Mouse (Mus musculus) lung, adult 18-20 months (tissue): ENCODE measurements around the gene Cmah.
A peak's percentile ranks its signal among the peaks of the same experiment; 100 is the strongest.

Experiments
- DNase-seq, 2 experiments: peaks; one replicate each; pipeline ENCODE4 v3.0.0; 2022; ENCODE audit warnings: mixed read lengths in 2 of 2

The Cmah gene

GRCm38 (mm10) chr13:24484811-24485210 is 157.6 kb downstream of the Cmah start:
- DNase-seq, result no peak

DNA sequence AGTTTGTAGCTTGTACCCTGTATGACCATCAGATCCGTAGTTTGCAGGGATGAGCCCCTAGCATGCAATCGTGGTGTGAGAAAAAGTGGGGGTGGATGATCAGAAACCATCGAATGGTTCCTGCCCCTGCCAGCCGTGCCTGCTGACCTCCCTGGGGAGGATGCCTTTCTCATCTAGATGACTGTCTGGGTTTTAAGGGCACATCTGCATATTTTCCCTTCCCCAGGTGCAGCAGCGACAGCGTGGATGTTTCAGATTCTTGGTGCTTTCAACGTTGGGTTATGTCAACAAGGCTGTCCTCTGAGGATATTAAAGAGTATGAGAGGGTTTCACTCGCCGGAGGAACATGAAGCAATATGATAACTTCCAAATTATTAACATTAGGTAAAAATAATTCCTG is 158.8 kb downstream of the Cmah start:
- DNase-seq, result no peak

GRCm38 (mm10) chr13:24486403-24486802 is 159.2 kb downstream of the Cmah start:
- no peak for DNase-seq

DNA sequence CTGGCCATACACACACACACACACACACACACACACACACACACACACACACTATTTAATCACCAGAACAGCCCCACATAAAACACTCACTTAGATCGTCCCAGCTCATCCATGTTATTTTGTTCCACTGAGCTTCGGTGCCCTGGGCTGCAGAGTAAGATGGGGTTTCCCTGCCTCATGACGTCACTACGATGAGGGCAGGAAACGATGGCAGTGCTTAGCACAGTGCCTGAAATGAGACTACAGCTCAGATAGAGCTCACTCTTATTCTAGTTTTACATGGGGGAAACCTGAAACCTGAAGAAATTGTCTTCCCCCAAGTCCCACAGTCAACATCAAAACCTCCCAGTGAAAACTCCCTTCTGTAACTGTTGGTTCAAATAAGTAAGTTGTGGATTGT is 159.9 kb downstream of the Cmah start:
- no peak for DNase-seq

DNA sequence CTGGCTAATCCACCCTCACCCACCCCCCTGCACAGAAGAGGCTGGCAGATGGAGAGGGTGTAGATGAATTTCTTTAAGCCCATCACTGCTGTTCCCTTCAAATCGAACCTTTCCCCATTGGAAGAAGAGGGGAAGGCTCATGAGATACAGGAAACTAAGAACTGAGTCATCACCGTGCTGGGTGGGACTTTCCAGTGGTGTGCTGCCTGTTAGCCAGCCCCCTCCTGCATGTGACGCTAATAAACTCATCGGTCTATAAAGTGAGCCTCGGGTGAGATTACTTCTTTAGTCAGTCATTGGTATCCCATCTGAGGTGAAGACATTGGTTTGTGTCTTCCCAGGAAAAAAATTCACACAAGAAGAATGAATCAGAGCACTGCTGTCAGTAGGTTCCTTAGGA is 160.3 kb downstream of the Cmah start:
- no peak for DNase-seq

- no peak for DNase-seq
These were observed 161.4 kb downstream of the Cmah start for GRCm38 (mm10) chr13:24488526-24489070.

DNA sequence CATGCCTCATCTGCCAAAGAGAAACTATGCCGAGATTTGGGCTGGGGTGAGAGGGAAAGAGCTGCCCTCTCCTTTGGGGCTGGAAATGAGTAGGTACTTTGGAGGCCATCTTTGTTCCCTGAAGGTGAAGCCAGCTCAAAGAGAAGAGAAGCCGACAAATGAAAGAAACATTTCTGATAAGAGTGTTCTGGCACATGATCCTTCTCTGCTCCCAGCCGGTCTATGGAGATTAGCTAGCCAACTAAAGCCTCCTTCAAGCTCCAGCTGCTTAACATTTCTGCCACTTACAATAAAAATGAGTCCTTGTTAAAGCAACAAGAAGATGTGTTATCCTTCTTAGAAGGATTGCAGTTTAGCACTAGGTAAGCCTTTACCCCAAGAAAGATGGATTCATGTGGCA is 162.3 kb downstream of the Cmah start:
- DNase-seq, result no peak

DNA sequence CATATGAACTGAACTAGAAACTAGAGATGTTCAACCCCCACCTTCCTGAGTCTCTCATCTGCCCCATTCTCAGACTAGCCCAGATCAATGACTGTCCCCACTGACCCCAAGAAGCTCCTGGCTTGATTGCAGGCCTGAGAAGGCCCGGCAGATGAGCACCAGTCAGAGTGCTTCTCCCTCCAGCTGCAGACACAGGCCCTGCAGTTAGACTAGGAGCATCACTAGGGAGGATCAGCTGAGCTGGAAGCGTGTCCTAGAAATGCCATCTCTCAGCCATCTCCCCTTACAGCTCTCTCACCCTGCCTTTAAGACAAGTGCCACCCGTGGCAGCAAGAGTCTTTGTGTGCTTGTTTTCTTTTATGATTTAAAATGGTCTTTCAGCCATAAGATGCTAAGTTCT is 162.8 kb downstream of the Cmah start:
- no peak for DNase-seq

GRCm38 (mm10) chr13:24491101-24491500 is 163.9 kb downstream of the Cmah start:
- no peak for DNase-seq

GRCm38 (mm10) chr13:24493784-24494183 is 166.6 kb downstream of the Cmah start:
- DNase-seq, result no peak

DNA sequence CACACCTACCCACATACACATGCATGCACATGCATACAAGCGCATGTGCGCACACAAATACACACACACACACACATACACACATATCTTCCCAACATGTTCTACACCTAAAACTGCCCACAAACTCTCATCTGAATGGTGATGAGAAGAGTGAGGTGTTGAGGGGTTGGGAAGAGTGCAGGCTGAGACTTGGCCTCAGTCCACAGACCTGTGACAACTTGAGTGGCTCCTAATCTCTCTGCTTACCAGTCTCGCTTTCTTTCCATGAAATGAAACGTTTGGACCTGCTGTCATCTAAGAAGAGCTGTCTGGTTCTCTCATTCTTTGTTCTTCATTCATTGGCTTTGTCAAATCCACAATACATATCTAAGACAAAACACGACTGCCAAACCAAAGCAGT is 169.1 kb downstream of the Cmah start:
- DNase-seq, result no peak

- no peak for DNase-seq
These were observed 169.8 kb downstream of the Cmah start for GRCm38 (mm10) chr13:24497001-24497400.

- DNase-seq, result no peak
These were observed 171.1 kb downstream of the Cmah start for GRCm38 (mm10) chr13:24498342-24498741.

- peak in 1 of 2 experiments; percentile 6 for DNase-seq
These were observed 172.3 kb downstream of the Cmah start for GRCm38 (mm10) chr13:24499505-24499904.

- DNase-seq, result no peak
These were observed 174.1 kb downstream of the Cmah start for GRCm38 (mm10) chr13:24501179-24501905.

DNA sequence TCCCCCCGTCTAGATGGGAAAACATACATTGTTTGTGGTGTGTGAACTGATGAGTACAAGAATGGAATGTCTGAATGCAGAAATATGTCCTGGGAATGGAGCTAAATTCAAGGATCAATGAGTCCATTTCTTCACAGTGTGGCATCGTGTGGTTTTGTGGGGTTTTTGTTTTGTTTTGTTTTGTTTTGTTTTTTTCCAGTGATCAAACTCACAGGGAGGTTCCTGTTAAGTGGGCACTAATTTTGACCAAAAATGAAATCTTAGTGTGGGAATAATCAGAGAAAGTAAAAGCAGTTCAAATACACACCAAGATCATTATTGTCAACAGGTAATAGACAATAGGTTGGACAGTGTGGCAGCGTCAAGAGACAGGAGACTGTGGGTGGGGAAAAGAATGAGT is 174.7 kb downstream of the Cmah start:
- no peak for DNase-seq

- no peak for DNase-seq
These were observed 178.6 kb downstream of the Cmah start for GRCm38 (mm10) chr13:24505812-24506211.

GRCm38 (mm10) chr13:24507156-24507555 is 180.0 kb downstream of the Cmah start:
- DNase-seq, result no peak

DNA sequence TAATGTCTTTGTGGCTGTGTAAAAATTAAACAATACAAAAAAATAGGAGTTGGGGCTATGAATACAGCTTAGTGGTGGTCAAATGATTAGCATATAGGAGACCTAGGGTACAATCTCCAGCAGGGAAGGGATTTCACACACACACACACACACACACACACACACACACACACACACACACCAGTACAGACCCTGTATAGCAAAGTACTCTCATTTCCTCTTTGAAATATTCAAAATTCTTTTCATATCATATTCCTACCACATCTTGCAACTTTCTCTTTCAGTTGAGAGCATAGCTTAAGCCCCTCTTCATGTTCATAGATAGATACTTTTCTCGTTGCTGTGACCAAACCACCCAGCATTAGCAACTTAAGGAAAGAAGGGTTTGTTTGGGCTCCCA is 181.7 kb downstream of the Cmah start:
- no peak for DNase-seq

DNA sequence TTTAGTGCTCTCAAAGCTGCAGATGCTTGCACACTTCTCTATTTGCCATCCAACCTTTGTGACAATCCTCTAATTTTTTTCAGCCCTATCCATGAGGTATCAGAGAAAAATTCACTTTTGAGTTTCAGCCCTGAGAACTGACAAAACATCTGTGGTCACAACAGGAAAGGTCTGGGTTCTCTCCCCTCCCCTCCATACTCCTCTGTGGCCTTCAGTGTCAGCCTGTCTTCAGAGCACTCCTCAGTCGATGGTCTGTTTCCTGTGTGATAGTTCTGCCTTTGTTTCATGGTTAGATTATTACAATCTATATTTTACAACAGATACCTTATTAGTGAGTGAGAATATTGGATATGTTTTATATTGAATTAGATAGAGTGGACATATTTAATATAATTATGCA is 184.2 kb downstream of the Cmah start:
- no peak for DNase-seq

DNA sequence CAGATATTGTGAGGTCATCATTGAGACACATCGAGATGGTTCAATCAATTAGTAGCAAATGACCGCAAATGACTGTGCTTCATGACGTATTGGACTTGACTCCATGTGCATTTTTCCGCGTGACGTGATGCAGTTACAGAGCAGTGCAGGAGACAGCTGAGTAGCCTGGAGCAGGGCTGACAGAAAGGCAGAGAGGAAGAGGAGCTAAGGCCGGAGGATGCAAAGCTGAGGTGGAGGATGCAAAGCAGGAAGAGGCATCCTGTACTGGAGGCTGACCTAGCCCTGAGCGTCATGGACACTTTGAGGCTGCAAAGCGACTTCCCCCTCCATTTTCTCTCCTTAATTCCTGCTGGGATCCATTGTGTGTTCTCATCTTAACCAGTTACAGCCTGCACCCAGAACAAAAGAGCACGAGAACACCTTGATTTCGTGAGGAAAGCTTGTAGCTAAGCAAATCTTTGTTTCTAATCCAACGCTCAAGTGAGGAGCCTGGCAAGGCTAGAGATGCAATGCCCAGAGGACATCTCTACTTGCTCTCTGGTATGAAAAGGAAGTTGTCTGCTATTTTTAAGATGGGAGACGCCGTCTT is 184.8 kb downstream of the Cmah start:
- DNase-seq, result no peak

DNA sequence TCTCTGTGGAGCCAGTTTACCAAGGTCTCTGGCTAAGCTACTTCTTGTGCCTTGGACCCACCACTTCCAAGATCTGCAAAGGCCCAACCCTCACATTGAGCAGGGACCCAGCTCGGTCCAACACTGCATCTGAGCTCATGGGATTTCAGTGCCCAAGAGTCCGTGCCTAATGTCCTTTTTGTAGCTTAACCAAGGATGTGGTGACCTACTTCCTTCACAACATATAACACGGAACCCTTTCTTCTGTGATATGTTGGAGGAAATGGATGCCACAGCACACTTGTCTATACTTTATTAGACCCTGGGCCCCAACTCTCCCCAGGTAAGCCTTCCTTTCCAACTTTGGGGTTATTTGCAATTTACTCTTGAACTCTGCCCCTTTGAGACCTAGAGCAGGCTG is 186.5 kb downstream of the Cmah start:
- DNase-seq, result no peak

DNA sequence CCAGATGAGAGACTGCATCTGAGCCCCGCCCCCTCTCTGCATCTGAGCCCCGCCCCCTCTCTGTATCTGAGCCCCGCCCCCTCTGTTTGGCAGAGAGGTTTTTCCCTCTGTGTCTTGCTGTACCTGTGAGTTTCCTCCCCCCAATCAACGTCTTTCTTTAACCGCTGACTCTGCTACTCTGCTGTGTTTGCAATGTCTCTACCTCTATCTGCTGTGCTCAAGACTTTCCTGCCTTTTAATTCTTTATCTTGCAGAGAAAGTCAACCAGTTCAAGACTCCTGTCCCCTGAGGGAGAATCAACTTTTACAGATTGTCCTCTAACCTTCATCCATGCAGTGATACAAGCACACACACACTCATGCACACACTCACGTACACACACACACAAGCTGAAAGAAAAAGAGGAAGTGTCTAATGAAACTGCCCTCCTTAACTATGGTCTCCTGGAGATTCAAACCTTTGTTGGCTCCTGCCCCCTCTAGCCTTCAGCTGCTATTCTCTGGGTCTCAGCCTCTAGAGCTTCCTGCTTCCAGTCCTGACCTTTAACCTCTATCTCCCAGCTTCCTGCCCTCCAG is 188.0 kb downstream of the Cmah start:
- no peak for DNase-seq

- DNase-seq, result no peak
These were observed 190.6 kb downstream of the Cmah start for GRCm38 (mm10) chr13:24517757-24518156.
